Mouse (Mus musculus) erythroblast, embryonic 14.5 days (primary cell): Measurements from ENCODE around the gene Ces4a. TPM values are rescaled to one million over a fixed set of nuclear protein-coding genes. Genes with fewer than 3 reads are reported as not detected.
A peak's percentile ranks its signal among the peaks of the same experiment; 100 is the strongest.
"Not testable (repeated sequence)": the region's sequence is repeated elsewhere in the genome, so short reads cannot be mapped to it uniquely, and the experiment has no call there.

ENCODE experiments used
- H3K27me3 ChIP-seq: 2 replicates; pipeline ENCODE4 v1.6.1; 2012; ENCODE audit warnings: inconsistent platforms; ENCODE audit not compliant: control insufficient read depth
- H3K36me3 ChIP-seq: 2 replicates; pipeline ENCODE4 v1.6.1; 2012; ENCODE audit warnings: mild to moderate bottlenecking, inconsistent platforms; ENCODE audit not compliant: control insufficient read depth
- H3K4me1 ChIP-seq: 2 replicates; pipeline ENCODE4 v1.6.1; 2012; ENCODE audit warnings: inconsistent platforms; ENCODE audit not compliant: control insufficient read depth
- H3K4me3 ChIP-seq: replicated peaks from 2 replicates; pipeline ENCODE3; 2012; ENCODE audit warnings: moderate library complexity, mild to moderate bottlenecking, inconsistent platforms
- H3K9me3 ChIP-seq: 2 replicates; pipeline ENCODE4 v1.6.1; 2012; ENCODE audit warnings: low read length, inconsistent platforms, mixed read lengths; ENCODE audit not compliant: control insufficient read depth
- GATA1 ChIP-seq: IDR thresholded peaks from 2 replicates; pipeline ENCODE4 v1.6.1; 2012; ENCODE audit warnings: low read length, inconsistent platforms, mixed read lengths
- TAL1 ChIP-seq: IDR thresholded peaks from 3 replicates; pipeline ENCODE4 v1.6.1; 2012; ENCODE audit warnings: low read length, inconsistent platforms, mixed read lengths
- polyA plus RNA-seq: library from polyadenylated mRNA; stranded (reverse); fragments of >175 nt; gene quantifications from 2 replicates; pipeline ENCODE4 v1.2.3, GENCODE M21; 2012

Ces4a gene
- polyA plus RNA-seq, 1 experiment, result not detected

DNA sequence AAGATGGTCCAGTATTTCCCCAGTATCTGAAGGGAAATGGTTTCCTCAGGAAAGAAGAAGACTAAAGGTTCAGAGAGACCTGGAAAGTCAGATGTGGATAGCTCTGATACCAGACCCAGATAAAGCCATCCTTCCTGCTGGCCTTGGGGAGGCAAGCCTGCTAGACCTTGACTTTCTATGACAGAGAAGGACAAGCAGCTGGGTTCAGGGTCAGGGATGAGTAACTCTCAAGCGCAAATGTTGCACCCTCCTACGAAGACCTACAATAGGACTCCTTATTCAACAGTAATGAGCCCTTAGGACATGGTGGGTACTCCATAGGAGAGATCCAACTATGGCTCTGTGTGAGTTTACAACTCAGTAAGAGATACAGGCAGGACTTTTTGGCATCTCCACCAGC, 33.6 kb downstream of the Ces4a start:
- Histone ChIP-seq H3K4me1 (no peaks in the 10 kb centered on the region), H3K9me3 (no peaks in the 10 kb centered on the region), H3K36me3 (no peaks in the 10 kb centered on the region), H3K27me3 (peaks cover 23% of the 10 kb centered on the region), H3K4me3 (no peak overlapping the region)
- TF ChIP-seq GATA1 (no peak), TAL1 (no peak)

DNA sequence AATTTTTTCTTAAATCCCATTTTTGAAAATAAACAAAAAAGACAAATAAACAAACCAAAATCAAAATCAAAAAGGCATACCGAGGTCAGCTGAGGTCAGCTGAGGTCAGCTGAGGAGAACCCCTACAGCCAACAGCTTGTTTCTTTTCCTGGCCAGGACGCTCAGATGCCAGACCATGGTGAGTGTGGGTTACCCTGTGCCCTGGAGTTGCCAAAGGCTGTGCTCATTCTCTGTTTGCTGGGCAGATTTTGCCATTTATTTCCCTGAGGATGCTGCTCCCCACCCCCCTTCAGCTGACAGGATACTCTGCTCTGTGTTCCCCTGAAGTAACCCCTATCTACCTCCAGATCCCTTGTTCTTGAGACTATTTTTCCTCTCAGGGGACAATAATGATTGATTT, 35.5 kb downstream of the Ces4a start:
- H3K4me3 ChIP-seq, result no peak overlapping the region
- peaks cover 43% of the 10 kb centered on the region for H3K27me3 ChIP-seq
- no peaks in the 10 kb centered on the region for H3K36me3 ChIP-seq
- no peaks in the 10 kb centered on the region for H3K9me3 ChIP-seq
- TF ChIP-seq GATA1, result no peak
- peaks cover 12% of the 10 kb centered on the region for H3K4me1 ChIP-seq

DNA sequence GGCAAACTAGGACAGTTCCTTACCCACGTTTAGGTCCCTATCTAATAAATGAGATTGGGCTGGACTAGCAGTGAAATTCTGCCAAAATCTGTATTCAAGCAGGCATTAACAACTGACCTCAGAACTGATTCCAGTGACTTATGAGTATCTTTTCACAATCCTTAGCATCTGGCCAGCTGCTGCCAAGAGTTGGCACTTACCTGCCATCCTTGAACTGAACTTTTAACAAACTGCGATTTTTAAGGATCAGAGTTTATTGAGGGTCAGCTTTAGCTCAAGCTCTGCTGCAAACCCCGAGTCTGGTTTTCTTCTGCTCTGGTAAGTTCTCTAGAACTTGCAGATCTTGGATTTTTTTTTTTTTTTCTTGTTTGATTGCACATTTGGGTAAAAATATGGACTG, 38.0 kb downstream of the Ces4a start:
- Histone ChIP-seq H3K9me3 (no peaks in the 10 kb centered on the region), H3K4me1 (peaks cover 12% of the 10 kb centered on the region), H3K36me3 (no peaks in the 10 kb centered on the region), H3K27me3 (peaks cover 59% of the 10 kb centered on the region), H3K4me3 (no peak overlapping the region)
- TF ChIP-seq TAL1, result no peak
- TF ChIP-seq GATA1, result no peak

DNA sequence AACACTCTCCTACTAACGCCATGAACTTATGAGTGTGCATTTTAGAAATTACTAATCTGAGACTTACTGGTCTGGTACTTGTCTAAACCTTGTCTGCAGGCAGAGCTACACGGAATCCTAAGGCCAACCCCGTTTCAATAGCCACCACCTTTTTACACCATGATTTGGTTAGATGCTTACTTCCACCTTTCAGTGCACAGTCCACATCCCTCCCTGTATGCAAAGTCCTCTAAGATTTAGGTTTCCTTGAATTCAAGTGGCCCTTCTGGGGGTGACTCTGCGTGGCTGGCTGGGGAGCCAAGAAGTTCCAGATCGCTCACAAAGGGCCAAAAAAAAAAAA, 38.4 kb downstream of the Ces4a start:
- Histone ChIP-seq H3K36me3 (no peaks in the 10 kb centered on the region), H3K9me3 (no peaks in the 10 kb centered on the region)
- TF ChIP-seq GATA1, result no peak
- TF ChIP-seq TAL1, result no peak

DNA sequence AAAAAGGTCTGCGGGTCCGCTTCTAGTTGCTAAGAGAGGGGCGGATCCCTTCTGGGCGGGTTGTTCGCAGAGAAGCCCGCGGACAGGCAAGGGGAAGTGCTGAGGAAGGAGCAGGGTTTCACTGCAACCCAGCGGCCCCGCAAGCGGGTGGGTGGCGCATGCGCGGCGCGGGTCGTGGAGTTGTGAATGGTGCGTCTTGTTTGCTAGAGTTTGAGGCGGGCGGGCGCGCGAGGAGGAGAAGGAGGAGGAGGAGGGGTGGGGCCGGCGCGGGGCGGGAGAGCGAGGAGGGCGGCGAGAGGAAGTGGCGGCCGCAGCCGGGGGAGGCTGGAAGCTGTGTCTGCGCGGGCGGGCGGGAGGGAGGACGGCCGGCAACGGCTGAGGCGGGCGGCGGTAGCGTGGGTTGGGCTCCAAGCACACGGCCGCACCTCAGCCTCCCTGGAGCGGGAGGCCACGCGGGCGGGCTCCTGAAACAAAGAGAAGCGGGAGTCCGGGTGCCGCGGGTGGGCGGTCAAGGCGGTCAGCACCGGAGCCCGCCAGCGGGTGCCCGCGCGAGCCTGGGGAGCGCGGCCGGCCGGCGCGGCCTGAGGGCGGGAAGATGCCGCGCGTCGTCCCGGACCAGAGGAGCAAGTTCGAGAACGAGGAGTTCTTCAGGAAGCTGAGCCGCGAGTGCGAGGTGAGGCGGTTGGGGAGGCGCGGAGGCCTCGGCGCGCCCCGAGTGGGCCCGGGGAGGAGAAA, 38.9 kb downstream of the Ces4a start, which contains the start of gene Cbfb:
Gene Cbfb (plus strand): TSS at position 294 of the 735 bp plus-strand sequence.
- H3K9me3 ChIP-seq, result no peaks in the 10 kb centered on the region
- peaks cover 57% of the 10 kb centered on the region for H3K27me3 ChIP-seq
- no peak for TF ChIP-seq TAL1
- TF ChIP-seq GATA1, result no peak
- H3K4me3 ChIP-seq, result peak within 1 kb of the TSS; percentile 64
- no peaks in the 10 kb centered on the region for H3K36me3 ChIP-seq
- peaks cover 12% of the 10 kb centered on the region for H3K4me1 ChIP-seq

More for the DNA sequence above, 38.4 kb downstream of the Ces4a start:
- Histone ChIP-seq H3K4me3 (peak overlapping the region; percentile 64), H3K4me1 (peaks cover 12% of the 10 kb centered on the region), H3K27me3 (peaks cover 58% of the 10 kb centered on the region)

DNA sequence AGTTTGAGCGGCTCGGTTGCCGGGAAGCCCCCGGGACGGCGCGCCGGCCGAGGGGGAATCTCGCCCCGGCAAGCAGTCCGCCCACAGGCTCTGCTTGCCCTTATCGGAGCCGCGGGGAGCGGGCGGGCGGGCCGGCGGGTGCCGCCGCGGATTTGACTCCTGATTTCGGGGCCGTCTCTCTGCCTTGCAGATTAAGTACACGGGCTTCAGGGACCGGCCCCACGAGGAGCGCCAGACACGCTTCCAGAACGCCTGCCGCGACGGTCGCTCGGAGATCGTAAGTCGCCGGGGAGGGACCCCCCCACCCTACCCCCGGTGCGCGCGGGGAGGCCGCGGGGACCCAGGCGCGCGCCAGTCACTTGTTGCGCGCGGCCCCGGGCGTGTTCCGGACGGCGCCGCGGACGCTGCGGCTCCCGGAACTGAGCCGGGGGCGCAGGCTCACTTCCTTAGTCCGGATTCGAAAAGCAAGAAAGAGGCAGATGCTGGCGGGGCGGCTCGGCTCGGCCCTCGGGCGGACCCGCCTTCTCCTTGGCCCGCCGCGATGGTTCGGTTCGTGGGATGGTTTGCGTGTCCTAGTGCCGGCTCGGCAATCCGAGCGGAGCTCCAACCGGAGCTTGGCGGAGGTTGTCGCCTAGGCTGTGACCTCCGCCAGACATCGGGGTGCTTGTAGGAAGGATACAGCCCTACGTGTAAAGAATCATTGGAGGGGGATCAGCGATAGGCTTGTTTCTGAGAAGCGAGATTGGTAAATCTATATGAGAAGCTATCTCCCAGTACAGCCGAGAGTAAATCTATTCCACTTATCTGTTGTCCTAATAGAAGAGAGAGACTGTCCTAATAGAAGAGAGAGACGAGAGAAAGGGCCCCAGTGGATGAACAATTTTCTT, 39.8 kb downstream of the Ces4a start:
- Histone ChIP-seq H3K27me3 (peaks cover 57% of the 10 kb centered on the region), H3K4me1 (peaks cover 12% of the 10 kb centered on the region), H3K36me3 (no peaks in the 10 kb centered on the region), H3K4me3 (peak overlapping the region; percentile 64), H3K9me3 (no peaks in the 10 kb centered on the region)
- TF ChIP-seq TAL1 (no peak), GATA1 (no peak)

DNA sequence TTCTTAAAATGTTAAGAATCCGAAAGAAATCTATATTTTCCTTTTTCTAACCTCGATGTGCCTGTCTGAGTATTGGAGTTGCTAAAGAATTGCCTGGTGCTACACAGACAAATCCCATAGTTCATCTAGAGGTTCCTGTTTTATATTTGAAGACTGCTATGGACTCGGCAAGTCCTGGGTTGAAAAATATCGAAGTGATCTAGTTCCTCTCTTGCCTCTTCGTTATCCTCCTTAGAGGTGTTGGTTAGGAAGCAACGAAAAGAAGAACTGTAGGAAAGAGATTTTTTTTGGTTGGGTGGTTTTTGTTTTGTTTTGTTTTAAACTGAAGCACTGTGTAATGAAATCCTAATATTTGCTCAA, 40.4 kb downstream of the Ces4a start:
- TF ChIP-seq TAL1, result no peak
- TF ChIP-seq GATA1, result no peak
- no peak overlapping the region for H3K4me3 ChIP-seq
- peaks cover 57% of the 10 kb centered on the region for H3K27me3 ChIP-seq
- H3K36me3 ChIP-seq, result no peaks in the 10 kb centered on the region
- peaks cover 12% of the 10 kb centered on the region for H3K4me1 ChIP-seq
- H3K9me3 ChIP-seq, result no peaks in the 10 kb centered on the region

DNA sequence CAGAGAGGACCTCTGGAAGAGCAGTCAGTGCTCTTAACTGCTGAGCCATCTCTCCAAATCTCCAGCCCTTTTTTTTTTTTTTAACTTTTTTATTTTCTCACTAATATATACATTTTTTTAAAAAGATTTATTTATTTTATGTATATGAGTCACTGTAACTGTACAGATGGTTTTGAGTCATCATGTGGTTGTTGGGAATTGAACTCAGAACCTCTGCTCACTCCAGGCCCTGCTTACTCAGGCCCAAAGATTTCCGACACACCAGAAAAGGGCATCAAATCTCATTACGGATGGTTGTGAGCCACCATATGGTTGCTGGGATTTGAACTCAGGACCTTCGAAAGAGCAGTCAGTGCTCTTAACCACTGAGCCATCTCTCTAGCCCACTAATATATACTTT, 43.7 kb downstream of the Ces4a start:
- H3K9me3 ChIP-seq, H3K36me3 ChIP-seq, H3K4me3 ChIP-seq: not testable (repeated sequence)
- Histone ChIP-seq H3K4me1 (peaks cover 12% of the 10 kb centered on the region), H3K27me3 (peaks cover 35% of the 10 kb centered on the region)

DNA sequence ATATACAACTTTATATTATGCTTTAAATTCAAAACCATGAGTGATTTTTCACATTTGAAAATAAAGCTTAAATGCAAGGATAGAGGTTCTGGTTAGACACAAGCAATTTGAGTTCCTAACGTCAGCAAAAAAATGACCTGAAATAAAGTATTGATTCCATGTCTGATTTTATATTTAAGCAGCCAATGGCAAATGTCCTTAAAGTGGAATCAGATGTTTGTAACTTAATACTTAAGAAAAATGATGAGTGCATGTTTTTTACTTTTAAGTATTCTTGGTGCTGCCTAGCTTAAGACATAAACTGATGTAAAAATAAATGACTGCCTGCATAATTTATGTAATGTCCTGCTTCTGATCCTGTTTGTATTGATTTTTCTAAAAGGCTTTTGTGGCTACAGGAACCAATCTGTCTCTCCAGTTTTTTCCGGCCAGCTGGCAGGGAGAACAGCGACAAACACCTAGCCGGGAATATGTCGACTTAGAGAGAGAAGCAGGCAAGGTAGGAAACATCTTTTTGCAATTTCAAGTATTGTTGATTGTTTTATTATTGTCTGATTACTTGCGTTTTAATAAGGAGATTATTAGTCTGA, 46.7 kb downstream of the Ces4a start:
- Histone ChIP-seq H3K36me3 (no peaks in the 10 kb centered on the region), H3K27me3 (peaks cover 7% of the 10 kb centered on the region), H3K9me3 (no peaks in the 10 kb centered on the region), H3K4me3 (no peak overlapping the region), H3K4me1 (no peaks in the 10 kb centered on the region)
- TF ChIP-seq GATA1 (no peak), TAL1 (no peak)
